Mouse (Mus musculus): ENCODE measurements at regions not wholly inside any gene's neighbourhood (a gene's known extent, or its start where the extent isn't known, plus 50 kb on each side); places are given as distances from the start of the nearest gene placed in this dataset.

DNA sequence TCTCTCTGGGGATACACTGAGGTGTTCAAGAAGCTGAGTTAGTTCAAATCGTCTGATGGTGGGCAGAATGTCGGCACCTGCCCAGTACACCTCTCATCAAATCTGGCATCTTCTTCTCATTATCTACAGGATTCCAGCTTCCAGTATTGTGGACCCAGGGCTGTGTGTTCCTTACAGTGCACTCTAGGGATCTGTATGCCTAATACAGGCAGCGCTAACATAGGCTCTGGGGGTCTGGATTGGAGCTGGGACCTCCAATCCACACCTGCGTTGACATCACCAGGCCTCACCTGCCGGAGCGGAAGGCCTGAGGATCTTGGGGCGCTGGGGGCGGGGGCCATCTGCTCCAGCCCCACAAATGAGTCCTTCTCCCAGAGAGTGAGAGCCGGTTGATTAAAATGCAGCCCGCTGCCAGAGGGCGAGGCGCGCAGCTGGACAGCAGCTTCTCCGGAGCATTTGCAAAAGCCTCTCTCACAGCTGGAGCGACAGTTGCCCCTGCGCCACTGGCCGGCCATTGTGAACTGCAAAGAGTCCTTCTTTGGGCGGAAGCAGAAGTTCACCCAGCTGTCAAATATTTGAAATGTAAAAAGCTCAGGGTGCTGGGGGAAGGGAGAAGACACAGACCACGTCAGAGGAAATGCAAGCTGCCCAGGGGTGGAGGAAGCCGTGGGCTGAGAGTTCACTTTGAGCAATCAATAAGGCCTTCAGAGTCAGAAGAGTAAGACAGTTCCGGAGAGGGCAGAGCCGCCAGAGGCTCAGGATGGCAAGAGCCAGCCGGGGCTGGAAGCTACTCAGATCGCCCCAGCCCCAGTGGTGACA lies 347.0 kb downstream of the Rnf144a start (continued):
- no peak for TF ChIP-seq ZKSCAN1 (IDR thresholded peaks at IDR 0.05; ENCODE audit: borderline replicate concordance, low read depth, low read length)

DNA sequence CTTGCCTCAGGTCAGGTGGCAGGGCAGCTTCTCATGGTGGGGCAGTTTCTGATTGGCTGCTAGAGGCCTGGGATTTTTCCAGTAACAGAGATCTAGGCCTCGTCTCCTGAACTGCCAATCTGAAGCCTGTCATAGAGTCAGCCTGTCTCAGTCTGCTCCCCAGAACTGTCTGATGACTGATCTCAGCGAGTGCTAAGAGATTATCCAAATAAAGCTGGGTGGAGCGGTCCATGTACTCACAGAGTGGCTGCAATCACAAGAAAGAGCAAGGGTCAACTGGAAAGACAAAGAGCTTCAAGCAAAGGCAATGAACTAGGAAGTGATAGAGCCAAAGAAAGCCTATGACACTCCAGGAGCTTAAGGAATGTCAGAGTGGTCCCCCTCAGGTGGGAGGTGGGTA lies 354.7 kb downstream of the Rnf144a start:
- no peak overlapping the region for H3K9ac ChIP-seq (ENCODE audit: insufficient read depth, low read depth)
- no peaks in the 10 kb centered on the region for H3K36me3 ChIP-seq (replicated peaks in 1 of 2; ENCODE audit: control insufficient read depth in 1 of 2, insufficient read depth in 1 of 2, low read length in 1 of 2)
- in situ Hi-C loops (cut with MboI; ENCODE audit: low pct_ligation_motif_present, low pct_unique_long_range_greater_than_20kb, low sequenced_read_pairs) (no loop called here), dilution Hi-C loops (cut with MboI; ENCODE audit: extremely low pct_ligation_motif_present, extremely low pct_unique_long_range_greater_than_20kb, low sequenced_read_pairs) (no loop called here)
- H3K79me2 ChIP-seq (replicated peaks; ENCODE audit: control insufficient read depth, extremely low read depth, insufficient read depth, poor library complexity, severe bottlenecking) = no peaks in the 10 kb centered on the region
- TF ChIP-seq TCF12 (IDR thresholded peaks at IDR 0.05; ENCODE audit: low read depth, low read length) (no peak), ZMIZ1 (IDR thresholded peaks at IDR 0.05; ENCODE audit: low read depth, low read length) (no peak), GABPA (IDR thresholded peaks at IDR 0.05; ENCODE audit: insufficient replicate concordance, low read depth, low read length) (no peak), PAX5 (IDR thresholded peaks at IDR 0.05; ENCODE audit: low read length) (no peak), BHLHE40 (IDR thresholded peaks at IDR 0.05; ENCODE audit: low read depth, low read length) (no peak), CHD2 (IDR thresholded peaks at IDR 0.05; ENCODE audit: low read length) (no peak), NRF1 (IDR thresholded peaks at IDR 0.05; ENCODE audit: low read depth, low read length) (no peak), ZC3H11A (IDR thresholded peaks at IDR 0.05; ENCODE audit: low read depth, low read length) (no peak), NELFE (IDR thresholded peaks at IDR 0.05; ENCODE audit: low read depth, low read length) (no peak), IRF4 (IDR thresholded peaks at IDR 0.05; ENCODE audit: low read depth, low read length) (no peak), TBP (conservative IDR thresholded peaks at IDR 0.05; ENCODE audit: low read depth, low read length) (no peak), CTCF (conservative IDR thresholded peaks at IDR 0.05 in 1 of 2, IDR thresholded peaks at IDR 0.05 in 1 of 2; ENCODE audit: low read depth in 2 of 2, low read length in 2 of 2) (no peak), ZKSCAN1 (IDR thresholded peaks at IDR 0.05; ENCODE audit: borderline replicate concordance, low read depth, low read length) (no peak), MXI1 (IDR thresholded peaks at IDR 0.05; ENCODE audit: low read depth, low read length) (no peak), E2F4 (IDR thresholded peaks at IDR 0.05; ENCODE audit: insufficient replicate concordance, low read depth, low read length) (no peak), CHD1 (IDR thresholded peaks at IDR 0.05; ENCODE audit: low read depth, low read length) (no peak)
- H3K4me2 ChIP-seq (ENCODE audit: insufficient read depth, low read depth, poor library complexity, severe bottlenecking) = no peak overlapping the region
- no peaks in the 10 kb centered on the region for H3K9me3 ChIP-seq (replicated peaks; ENCODE audit: low read length)
- H3K4me3 ChIP-seq (replicated peaks in 1 of 3; ENCODE audit: low read depth in 2 of 3, low read length in 2 of 3, poor library complexity in 1 of 3) = no peak overlapping the region
- peaks cover 0 to 3% of the 10 kb centered on the region in 2 experiments; a peak in 1 of 4 replicates for H3K4me1 ChIP-seq (ENCODE audit: control insufficient read depth in 1 of 2, insufficient read depth in 2 of 2)
- H3K27ac ChIP-seq (ENCODE audit: insufficient read depth, low read depth) = no peak overlapping the region
- no peak for DNase-seq (ENCODE audit: extremely low read depth)
- H3K27me3 ChIP-seq (replicated peaks) = no peaks in the 10 kb centered on the region

DNA sequence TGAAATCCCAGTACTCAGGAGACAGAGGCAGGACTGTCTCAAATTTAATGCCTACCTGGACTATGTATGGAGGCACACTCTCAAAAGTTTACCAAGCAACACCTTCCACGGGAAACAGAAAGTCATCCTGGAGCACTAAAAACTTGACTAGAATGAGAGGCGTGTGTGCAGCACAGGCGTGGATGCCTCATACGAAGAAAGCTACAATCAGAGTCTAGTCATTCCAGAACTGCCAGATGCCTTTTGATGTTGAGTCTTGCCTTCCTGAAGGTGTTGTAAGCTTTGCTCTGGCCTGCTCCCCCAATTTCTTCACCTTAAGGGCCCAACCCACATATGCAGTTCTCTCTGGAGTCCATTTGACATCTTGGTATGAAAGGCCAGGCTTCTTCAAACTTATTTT lies 356.0 kb downstream of the Rnf144a start:
- TF ChIP-seq USF2 (conservative IDR thresholded peaks at IDR 0.05; ENCODE audit: low read depth, low read length) (no peak), IRF4 (IDR thresholded peaks at IDR 0.05; ENCODE audit: low read depth, low read length) (peak; percentile 80), TCF12 (IDR thresholded peaks at IDR 0.05; ENCODE audit: low read depth, low read length) (peak; percentile 43; the same call in 1 of the 2 replicates), RCOR1 (conservative IDR thresholded peaks at IDR 0.05; ENCODE audit: low read depth, low read length) (0 out of 2 replicates have a peak, but pooled peaks have one; percentile 17), JUN (IDR thresholded peaks at IDR 0.05; ENCODE audit: insufficient read depth, low read depth, low read length) (0 out of 2 replicates have a peak, but pooled peaks have one; percentile 24), HCFC1 (IDR thresholded peaks at IDR 0.05; ENCODE audit: low read depth, low read length) (no peak), BHLHE40 (IDR thresholded peaks at IDR 0.05; ENCODE audit: low read depth, low read length) (peak; percentile 63), EP300 (IDR thresholded peaks at IDR 0.05; ENCODE audit: low read length) (peak; percentile 79), ZMIZ1 (IDR thresholded peaks at IDR 0.05; ENCODE audit: low read depth, low read length) (no peak), JUND (conservative IDR thresholded peaks at IDR 0.05; ENCODE audit: low read depth, low read length) (peak; percentile 60; the same call in 1 of the 2 replicates)
- H3K9ac ChIP-seq (ENCODE audit: insufficient read depth, low read depth) = no peak overlapping the region
- no peak overlapping the region for H3K4me3 ChIP-seq (replicated peaks in 1 of 3; ENCODE audit: low read depth in 2 of 3, low read length in 2 of 3, poor library complexity in 1 of 3)
- in situ Hi-C loops (cut with MboI; ENCODE audit: low pct_ligation_motif_present, low pct_unique_long_range_greater_than_20kb, low sequenced_read_pairs) = no loop called here
- no peaks in the 10 kb centered on the region for H3K9me3 ChIP-seq (replicated peaks; ENCODE audit: low read length)
- H3K36me3 ChIP-seq (replicated peaks in 1 of 2; ENCODE audit: control insufficient read depth in 1 of 2, insufficient read depth in 1 of 2, low read length in 1 of 2) = no peaks in the 10 kb centered on the region
- no peak overlapping the region for H3K27ac ChIP-seq (ENCODE audit: insufficient read depth, low read depth)
- H3K79me2 ChIP-seq (replicated peaks; ENCODE audit: control insufficient read depth, extremely low read depth, insufficient read depth, poor library complexity, severe bottlenecking) = no peaks in the 10 kb centered on the region
- H3K4me1 ChIP-seq (ENCODE audit: control insufficient read depth in 1 of 2, insufficient read depth in 2 of 2) = peaks cover 0 to 3% of the 10 kb centered on the region in 2 experiments; a peak in 1 of 4 replicates
- no peak overlapping the region for H3K4me2 ChIP-seq (ENCODE audit: insufficient read depth, low read depth, poor library complexity, severe bottlenecking)
- dilution Hi-C loops (cut with MboI; ENCODE audit: extremely low pct_ligation_motif_present, extremely low pct_unique_long_range_greater_than_20kb, low sequenced_read_pairs) = no loop called here
- H3K27me3 ChIP-seq (replicated peaks) = no peaks in the 10 kb centered on the region
- peak; percentile 26 for DNase-seq (ENCODE audit: extremely low read depth)
